Mouse (Mus musculus) cerebellum, adult 9-10 months (tissue): ENCODE data around the gene Ccdc184.
A peak's percentile ranks its signal among the peaks of the same experiment; 100 is the strongest.

Experiments
- DNase-seq: peaks from one replicate; pipeline ENCODE4 v3.0.0; 2022

Ccdc184 gene

GRCm38 (mm10) chr15:98166963-98167644 lies at the start of gene Ccdc184:
Ccdc184 (plus strand) TSS chr15:98167158.
- DNase-seq = peak; percentile 54

- no peak for DNase-seq
These were observed 47.6 kb upstream of the Ccdc184 start for GRCm38 (mm10) chr15:98119363-98119762.

- no peak for DNase-seq
These were observed 46.1 kb upstream of the Ccdc184 start for GRCm38 (mm10) chr15:98120831-98121230.

- DNase-seq = no peak
These were observed 36.0 kb upstream of the Ccdc184 start for GRCm38 (mm10) chr15:98131001-98131400.

- no peak for DNase-seq
These were observed 35.5 kb upstream of the Ccdc184 start for GRCm38 (mm10) chr15:98131451-98131850.

- DNase-seq = no peak
These were observed 34.9 kb upstream of the Ccdc184 start for GRCm38 (mm10) chr15:98131942-98132655.

- DNase-seq = no peak
These were observed 33.5 kb upstream of the Ccdc184 start for GRCm38 (mm10) chr15:98133471-98133870.

GRCm38 (mm10) chr15:98134034-98134433 lies 32.9 kb upstream of the Ccdc184 start:
- DNase-seq = no peak

- no peak for DNase-seq
These were observed 32.3 kb upstream of the Ccdc184 start for GRCm38 (mm10) chr15:98134666-98135065.

GRCm38 (mm10) chr15:98135671-98136070 lies 31.3 kb upstream of the Ccdc184 start:
- DNase-seq = no peak

GRCm38 (mm10) chr15:98136871-98137270 lies 30.1 kb upstream of the Ccdc184 start:
- no peak for DNase-seq

GRCm38 (mm10) chr15:98139763-98140162 lies 27.2 kb upstream of the Ccdc184 start:
- no peak for DNase-seq

- DNase-seq = no peak
These were observed 26.1 kb upstream of the Ccdc184 start for GRCm38 (mm10) chr15:98140809-98141208.

- no peak for DNase-seq
These were observed 24.4 kb upstream of the Ccdc184 start for GRCm38 (mm10) chr15:98142515-98142914.

GRCm38 (mm10) chr15:98144861-98145507 lies 22.0 kb upstream of the Ccdc184 start:
- no peak for DNase-seq

- DNase-seq = peak; percentile 91
These were observed 21.3 kb upstream of the Ccdc184 start for GRCm38 (mm10) chr15:98145559-98146181.

GRCm38 (mm10) chr15:98148356-98148755 lies 18.6 kb upstream of the Ccdc184 start:
- DNase-seq = peak; percentile 83

GRCm38 (mm10) chr15:98149166-98149602 lies 17.8 kb upstream of the Ccdc184 start:
- no peak for DNase-seq

- no peak for DNase-seq
These were observed 14.0 kb upstream of the Ccdc184 start for GRCm38 (mm10) chr15:98152916-98153315.

GRCm38 (mm10) chr15:98153625-98154024 lies 13.3 kb upstream of the Ccdc184 start:
- DNase-seq = peak; percentile 75

GRCm38 (mm10) chr15:98154146-98154545 lies 12.8 kb upstream of the Ccdc184 start:
- DNase-seq = no peak

- no peak for DNase-seq
These were observed 12.3 kb upstream of the Ccdc184 start for GRCm38 (mm10) chr15:98154631-98155030.

GRCm38 (mm10) chr15:98155272-98155671 lies 11.7 kb upstream of the Ccdc184 start:
- no peak for DNase-seq
